Mouse (Mus musculus) large intestine, adult 2 months (tissue): ENCODE measurements around the gene Pde2a. TPM values are rescaled to one million over a fixed set of nuclear protein-coding genes. Genes with fewer than 3 reads are reported as not detected.

Experiments used
- DNase-seq: peaks from one replicate; pipeline ENCODE4 v3.0.0-alpha.2; 2012; ENCODE audit warnings: low read depth, low spot score
- WGBS: fragments of 180-500 bp; shearing (Covaris S2); methylation state at CpG from one replicate; pipeline ENCODE4 v1.1.7; 2018; 5-methylcytosine and 5-hydroxymethylcytosine counted together
- polyA plus RNA-seq: library from polyadenylated mRNA; depleted of rRNA; stranded (reverse); fragments of >200 nt; gene quantifications from 2 replicates; pipeline ENCODE4 v1.2.3, GENCODE M21; 2012; rRNA removed

Pde2a gene
- 18.8 and 21.3 TPM in 2 replicates for polyA plus RNA-seq

DNA sequence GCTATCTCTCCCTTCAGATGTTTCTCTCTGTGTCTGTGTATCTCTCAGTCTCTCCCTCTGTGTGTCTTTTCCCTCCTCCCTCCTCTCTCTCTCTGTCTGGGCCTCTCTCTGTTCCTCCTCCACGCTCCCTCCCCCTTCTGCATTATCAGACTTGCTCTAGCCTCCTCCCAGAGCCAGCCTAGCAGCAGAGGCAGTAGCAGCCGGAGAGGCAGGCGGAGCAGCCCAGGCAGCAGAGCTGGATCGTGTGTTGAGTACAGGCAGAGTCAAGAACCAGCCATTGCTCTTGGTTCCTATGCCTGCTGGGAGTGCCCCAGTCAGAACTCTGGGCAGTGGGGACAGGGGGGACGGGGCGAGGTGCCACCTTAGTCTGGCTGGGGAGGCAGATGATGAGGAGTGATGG lies at the start of gene Pde2a:
Gene Pde2a (plus strand): TSS at position 163 of the 400 bp plus-strand sequence.
- WGBS: 18% methylated on average over 6 of the region's 6 CpGs
- no peak for DNase-seq

DNA sequence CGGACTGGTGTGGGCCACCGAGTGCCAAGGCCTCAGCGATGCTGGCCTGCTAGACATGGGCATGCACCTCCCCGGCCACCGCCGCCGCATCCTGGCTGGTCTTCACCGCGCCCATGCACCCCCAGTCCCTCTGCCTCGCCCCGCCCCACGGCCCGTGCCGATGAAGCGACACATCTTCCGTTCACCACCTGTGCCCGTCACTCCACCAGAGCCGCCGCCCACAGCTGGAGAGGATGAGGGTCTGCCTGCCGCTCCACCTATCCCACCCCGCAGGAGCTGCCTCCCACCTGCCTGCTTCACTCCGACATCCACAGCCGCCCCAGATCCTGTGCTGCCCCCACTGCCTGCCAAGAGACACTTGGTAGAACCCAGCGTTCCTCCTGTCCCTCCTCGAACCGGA lies 48.4 kb upstream of the Pde2a start:
- WGBS: 92% methylated on average over 26 of the region's 26 CpGs
- DNase-seq: no peak

DNA sequence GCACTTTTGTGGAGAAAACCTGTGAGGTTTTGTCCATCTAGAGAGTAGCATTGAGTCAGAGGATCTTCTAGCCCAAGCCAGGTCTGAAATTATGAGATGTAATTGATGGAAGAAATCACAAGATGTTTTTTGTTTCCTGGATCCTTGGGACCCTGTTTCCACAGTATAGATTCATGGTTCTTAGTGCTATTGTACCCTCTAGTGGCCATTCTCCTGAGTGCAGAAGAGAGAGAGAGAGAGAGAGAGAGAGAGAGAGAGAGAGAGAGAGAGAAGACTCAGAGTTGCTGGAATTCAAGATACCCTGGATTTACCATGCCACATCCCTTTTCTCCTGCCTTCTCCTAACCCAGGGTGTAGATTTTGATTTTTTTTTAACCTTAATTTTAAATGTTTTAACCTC lies 47.3 kb upstream of the Pde2a start:
- DNase-seq: no peak

DNA sequence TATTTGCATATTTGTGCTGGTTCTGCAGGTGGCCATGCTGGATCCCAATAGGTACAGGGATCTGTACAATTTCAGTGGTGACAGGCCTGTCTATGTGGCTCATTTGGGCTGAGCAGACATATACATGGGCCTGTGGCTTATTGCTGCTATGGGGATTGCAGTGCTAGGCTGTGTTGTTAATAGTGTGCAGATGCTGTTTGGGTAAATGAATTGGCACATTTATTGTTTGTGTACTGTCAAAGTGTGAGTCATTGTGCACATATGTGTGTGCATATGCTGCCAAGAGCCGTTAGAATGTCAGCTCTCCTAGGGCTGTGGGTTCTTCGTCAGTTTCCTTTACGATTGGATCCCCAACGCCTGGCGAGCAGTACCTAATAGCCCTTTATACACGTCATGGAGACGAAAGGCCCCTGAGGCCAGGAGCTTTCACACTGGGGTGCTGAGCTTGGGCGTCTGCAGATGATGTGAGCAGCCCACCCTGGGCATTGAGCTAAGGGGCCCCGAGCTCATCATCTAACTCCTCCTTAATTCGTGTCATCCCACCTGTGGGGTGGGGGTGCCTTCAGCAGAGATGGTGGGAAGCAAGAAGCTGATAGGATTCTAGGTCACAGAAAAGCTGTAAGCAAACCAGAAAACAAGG lies 44.7 kb upstream of the Pde2a start:
- DNase-seq: no peak
- 44% methylated on average over 10 of the region's 10 CpGs for WGBS

DNA sequence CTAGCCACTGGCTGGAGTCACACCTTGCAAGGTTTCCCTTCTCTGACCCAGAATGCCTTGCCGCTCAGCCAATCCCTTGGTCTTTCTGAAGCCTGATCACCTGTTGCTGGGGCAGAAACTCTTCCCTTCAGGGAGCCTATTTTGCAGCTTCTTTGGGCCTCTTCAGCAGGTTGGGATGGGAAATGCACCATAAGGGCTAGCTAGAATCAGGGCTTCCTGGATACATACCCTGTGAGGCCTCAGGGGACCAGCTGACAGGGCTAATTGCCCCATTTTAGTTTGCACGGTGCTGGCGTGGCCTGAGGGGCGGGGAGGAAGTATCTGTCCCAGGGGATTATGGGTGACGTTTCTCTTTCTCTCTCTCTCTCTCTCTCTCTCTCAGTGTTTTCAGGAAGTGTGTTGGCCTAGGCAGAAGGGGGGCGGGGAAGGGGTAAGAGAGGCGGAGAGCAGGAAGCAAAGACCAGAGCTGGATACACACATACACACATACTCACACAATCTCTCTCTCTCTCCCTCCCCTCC lies 43.7 kb upstream of the Pde2a start:
- DNase-seq: peak; percentile 69
- 2% methylated on average over 7 of the region's 7 CpGs for WGBS

DNA sequence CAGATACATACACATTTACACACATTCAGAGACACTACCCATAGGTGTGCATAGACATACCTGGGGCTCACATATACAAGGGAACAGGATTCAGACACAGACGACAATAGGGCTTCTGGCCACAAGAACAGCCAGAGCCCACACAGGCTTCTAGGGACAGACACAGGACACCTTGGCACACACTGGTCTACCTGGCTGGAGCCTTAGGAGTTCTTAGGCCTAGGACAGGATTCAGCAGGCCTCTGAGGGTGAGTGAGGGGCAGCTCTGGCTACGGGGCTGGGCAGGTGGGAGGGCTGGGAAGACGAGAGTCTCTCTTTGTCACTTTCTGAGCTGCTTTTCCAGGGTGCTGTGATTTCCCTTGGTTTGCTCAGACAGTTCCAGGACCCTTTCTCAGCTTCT lies 43.2 kb upstream of the Pde2a start:
- WGBS: 15% methylated on average over 3 of the region's 3 CpGs
- DNase-seq: no peak

DNA sequence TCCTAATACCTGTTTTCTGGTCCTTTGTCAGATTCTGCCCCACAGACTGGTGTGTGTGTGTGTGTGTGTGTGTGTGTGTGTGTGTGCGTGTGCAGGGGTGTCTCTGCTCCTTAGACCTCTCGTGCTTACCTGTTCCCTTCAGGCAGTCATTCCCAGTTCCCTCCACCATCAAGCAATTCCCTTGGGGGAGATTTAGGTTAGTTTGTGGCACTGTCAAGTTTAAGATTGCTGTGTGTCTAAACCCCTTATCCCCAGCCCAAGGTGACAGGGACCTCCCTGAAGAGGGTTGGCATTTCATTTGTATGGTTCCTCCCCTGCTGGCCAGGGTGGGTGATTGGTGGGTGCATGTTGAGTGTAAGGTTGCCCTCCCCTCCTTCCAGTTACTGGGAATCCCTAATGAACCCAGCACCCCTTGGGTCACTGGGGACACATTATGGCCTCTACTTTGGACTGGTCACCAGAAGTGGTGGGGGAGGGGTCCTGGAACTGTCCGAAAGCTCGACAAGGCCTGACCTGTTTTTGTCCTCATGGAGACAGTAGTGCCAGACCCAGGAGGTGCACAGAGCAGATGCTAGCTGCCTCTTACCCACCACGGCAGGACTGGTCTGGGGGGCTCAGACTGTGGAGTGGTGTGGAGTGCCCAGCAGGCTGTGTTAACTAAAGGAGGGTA lies 42.6 kb upstream of the Pde2a start:
- 35% methylated on average over 5 of the region's 5 CpGs for WGBS
- no peak for DNase-seq

DNA sequence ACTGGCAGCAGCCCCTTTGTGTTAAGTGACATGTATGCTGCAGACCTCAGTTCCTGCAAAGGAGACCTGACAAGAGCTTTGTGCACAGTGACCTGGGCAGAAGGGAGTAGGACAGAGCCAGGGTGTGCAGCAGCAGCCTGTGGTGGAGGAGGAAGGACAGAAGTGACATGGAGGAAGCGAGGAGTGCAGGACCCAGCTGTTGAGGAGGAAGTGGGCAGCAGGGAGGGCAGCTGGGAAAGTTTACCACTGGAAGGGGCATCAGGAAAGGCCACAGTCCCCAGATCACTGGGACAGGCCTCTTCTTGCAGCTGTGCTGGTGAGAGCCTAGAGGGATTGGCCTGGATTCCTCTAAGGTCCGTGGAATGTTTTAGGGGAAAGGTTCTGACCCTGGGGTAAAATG lies 41.8 kb upstream of the Pde2a start:
- 66% methylated on average over 2 of the region's 2 CpGs for WGBS
- DNase-seq: no peak

DNA sequence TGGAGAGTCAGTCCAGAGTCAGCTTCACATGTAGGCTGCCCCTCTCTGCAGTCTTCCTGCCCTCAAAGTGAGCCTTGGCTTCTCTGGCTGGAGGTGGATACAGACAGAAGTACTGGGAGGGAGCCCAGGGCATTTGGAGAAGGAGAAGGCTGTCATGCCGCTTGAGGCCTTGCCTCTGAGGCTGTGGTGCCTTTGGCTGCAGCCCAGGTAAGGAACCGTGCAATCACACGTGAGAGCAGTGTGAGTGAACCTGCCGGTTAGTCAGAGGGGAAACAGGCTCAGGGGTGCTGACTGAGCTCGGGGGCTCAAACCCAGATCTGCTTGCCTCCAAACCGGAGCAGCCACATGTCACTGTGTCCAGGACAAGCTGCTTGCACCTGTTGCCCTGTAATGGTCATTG lies 40.0 kb upstream of the Pde2a start:
- WGBS: 40% methylated on average over 6 of the region's 6 CpGs
- no peak for DNase-seq

DNA sequence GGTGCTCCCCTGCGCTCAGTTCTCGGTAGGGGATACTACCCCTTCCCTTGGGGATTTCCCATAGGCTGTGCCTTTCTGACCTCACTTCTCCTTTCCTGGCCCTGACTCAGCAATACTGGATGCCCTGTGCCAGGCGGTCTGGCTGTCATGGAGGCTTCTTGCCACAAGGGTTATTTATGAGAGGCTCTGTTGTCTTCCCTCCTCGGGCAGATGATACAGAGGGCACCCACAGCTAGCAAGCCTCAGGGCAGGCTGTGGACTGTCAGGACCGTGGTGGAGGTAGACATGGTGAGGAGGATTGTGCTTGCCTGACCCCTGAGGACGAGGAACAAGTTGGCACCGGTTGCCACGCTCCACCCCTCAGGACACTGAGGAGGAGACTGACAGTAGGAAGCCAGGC lies 39.1 kb upstream of the Pde2a start:
- WGBS: 42% methylated on average over 8 of the region's 8 CpGs
- no peak for DNase-seq

DNA sequence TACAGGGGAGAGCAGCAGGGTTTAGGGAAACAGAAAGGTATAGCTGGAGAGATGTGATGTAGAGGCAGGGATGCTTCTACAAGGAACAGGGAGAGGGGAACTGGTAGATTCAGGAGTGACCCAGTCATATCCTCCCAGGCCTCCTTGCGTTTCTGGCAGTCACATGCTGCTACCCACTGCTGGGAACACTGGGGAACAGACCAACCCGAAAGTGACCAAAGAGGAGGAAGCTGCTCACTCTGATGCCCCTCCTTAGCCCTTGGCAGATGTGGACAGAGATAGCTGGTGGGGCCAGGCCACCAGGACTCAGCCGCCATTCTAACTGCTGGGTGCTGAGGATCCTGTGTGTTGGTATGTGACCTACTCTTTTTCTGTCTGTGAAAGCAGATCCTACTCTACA lies 37.7 kb upstream of the Pde2a start:
- DNase-seq: no peak
- 82% methylated on average over 3 of the region's 3 CpGs for WGBS

DNA sequence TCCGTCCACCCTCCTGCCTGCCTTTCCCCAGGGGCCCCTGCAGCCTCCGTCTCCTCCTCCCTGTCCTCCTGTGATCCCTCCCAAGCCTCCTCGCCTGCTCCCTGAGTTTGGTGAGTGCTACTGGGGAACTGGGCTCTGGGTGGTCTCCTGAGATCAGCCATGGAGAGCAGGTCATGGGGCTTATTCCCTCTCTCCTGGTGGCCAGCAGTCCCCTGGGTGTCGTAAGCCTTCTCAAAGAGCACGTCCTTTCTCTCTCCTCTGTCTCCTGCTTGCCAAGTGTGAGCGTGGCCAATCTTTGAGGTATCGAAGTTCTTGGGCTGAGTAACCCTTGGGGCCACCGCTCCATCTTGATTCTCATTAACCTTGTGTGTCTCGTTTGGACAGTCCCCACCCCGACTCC lies 36.6 kb upstream of the Pde2a start:
- no peak for DNase-seq
- 61% methylated on average over 10 of the region's 10 CpGs for WGBS

DNA sequence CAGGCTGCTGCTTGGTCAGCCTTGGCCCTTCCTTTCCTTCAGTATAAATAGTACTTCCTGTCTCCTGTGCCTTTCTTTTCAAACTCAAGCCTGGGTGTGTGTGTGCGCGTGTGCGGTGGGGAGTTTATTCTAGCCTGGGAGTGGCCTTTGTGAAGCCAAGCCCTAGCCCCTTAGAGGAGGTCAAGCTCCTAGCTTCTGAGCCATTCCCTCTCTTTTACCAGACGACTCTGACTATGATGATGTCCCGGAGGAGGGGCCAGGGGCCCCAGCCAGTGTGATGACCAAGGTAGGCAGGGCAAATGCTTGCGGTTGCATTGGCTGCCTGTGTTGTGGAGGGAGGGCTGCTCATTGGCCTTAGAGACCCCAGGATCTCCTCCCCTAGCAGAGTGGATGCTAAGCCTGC lies 36.2 kb upstream of the Pde2a start:
- DNase-seq: no peak
- WGBS: 27% methylated on average over 6 of the region's 6 CpGs

DNA sequence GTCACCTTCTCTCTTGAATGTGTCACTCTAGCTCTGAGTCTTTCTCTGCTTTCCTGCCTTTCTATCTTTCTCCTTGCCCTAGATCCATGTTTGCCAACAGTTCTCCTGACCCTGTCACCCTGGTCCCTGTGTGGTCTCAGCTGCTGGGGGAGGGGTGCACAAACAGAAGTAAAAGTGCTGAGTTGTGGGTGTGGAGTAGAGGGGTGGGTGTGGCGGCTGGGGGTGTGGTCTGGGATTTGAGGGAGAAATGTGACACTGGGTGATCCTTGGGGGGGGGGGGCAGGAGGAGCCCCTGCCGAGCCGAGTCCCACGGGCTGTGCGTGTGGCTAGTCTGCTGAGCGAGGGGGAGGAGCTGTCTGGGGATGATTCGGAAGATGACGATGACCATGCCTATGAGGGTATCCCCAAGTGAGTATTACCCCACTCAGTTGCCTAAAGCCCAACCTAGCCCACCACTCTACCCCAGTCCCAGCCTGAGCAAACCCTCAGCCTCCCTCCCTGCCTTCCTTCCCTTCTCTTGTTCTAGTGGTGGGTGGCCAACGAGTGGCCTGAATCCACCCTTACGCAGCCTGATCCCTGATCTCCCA lies 35.5 kb upstream of the Pde2a start:
- no peak for DNase-seq
- 82% methylated on average over 10 of the region's 10 CpGs for whole genome bisulfite sequencing

DNA sequence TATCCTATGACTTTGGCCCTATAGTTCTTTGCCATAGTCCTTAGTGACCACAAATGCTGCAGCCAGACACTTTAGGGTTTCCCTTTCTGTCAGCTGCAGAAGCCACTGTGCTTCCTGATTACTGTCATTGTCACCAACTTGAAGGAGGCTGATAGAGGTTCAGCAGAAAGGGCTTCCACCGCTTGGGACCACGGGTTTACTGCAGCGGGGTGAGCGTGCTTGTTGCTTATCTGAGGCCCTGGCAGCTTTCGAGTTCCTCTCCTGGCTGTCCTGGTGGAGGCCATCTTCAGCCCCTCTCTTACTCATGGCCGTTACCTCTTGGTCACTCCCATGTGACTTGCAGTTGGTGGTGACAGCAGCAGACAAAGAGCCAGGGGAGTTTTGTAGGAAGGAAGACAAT lies 32.2 kb upstream of the Pde2a start:
- WGBS: 90% methylated on average over 6 of the region's 6 CpGs
- DNase-seq: no peak

DNA sequence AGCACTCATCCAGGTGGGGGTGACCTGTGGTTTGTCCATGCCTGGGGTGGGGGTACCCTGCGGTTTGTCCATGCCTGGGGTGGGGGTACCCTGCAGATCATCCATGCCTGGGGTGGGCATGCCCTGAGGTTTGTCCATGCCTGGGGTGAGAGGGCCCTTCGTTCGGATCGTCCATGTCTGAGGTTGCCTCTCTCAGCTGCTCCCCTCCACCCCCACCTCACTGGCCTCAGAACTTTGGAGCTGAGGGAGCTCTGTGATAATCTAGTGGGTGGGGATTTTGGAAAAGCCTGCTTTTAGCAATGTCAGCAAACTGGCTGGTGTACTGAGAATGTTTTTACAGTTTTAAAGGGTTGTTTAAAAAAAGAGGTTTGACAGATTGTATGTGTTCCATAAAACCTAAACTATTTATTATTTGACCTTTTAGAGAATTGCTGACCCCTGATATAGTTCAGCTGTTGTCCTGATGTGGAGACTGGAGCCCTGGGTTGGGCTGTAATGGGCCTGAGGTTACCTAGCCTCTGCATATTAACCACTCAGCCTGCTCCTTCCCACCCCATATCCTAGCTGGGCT lies 29.5 kb upstream of the Pde2a start:
- no peak for DNase-seq
- 77% methylated on average over 4 of the region's 4 CpGs for WGBS

DNA sequence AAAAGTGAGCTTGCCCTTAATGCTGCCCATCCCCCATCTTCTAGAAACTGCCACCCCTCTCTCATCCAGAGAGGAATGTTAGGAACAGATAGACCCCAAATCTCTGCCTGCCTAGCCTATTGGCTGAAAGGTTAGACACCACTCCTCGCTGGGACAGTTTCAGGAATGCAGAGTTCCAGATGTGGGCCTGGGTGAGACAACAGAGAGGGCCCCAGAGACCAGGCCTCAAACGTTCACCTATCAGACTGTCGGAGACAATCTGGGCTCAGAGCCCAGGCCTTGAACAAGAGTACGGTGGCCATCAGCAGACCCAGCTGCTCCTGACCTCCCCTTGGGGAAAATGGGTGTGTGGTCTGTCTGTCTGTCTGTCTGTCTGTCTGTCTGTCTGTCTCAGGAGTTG lies 28.5 kb upstream of the Pde2a start:
- DNase-seq: no peak
- 57% methylated on average over 4 of the region's 4 CpGs for WGBS

DNA sequence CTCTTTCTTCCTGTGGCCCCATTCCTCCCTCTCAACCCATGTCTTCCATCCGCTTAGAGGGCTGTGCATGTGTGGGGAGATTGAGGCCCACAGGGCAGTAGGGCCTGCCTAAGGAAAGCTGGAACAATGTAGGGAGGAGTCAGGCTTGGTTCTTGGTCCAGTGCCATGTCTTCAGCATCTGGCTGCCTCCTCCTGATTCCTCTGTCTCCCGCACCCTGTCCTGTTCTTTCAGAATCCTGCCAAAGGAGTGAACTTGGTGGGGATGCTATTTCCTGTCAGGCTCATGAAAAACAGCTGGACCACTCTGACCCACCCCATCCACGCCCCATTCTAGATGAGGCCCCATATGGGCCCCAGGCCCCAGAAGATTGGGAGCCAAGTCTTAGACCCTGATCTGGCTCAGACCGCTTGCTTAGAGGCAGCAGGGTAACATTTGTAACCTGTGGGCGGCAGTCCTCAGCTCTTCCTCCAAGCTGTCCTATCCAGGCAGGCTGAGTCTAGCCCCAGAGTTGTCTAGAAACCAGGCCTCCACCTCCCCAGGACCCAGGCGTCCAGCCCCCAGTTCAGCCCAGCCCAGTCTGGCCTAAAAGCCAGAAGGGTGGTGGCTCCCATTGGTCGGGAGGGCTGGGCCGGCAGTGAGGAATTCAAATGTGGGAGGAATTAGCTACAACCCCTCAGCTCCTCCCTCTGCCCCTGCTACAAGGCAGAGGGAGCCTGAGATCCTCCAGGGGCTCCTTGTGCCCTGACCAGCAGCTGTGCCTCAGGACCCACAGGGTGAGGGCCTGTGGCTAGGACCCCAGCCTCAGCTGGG lies 27.6 kb upstream of the Pde2a start:
- WGBS: 61% methylated on average over 8 of the region's 8 CpGs
- no peak for DNase-seq

DNA sequence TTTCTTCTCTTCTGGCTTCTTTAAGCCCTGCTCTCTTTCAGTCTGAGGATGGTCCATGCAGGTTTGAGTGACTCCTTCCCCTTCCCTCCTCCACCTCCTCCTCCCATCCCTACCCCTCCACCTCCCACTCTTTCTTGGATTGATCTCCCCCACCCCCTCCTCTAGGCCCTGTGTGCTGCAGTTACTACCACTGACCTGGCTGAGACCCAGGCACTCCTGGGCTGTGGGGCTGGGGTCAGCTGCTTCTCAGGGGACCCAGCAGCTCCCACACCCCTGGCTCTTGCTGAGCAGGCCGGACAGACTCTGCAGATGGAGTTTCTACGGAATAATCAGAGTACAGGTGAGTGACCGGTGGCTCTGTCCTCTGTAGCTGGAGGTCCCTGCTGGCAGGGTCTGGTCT lies 26.9 kb upstream of the Pde2a start:
- no peak for DNase-seq
- WGBS: 78% methylated on average over 3 of the region's 3 CpGs

DNA sequence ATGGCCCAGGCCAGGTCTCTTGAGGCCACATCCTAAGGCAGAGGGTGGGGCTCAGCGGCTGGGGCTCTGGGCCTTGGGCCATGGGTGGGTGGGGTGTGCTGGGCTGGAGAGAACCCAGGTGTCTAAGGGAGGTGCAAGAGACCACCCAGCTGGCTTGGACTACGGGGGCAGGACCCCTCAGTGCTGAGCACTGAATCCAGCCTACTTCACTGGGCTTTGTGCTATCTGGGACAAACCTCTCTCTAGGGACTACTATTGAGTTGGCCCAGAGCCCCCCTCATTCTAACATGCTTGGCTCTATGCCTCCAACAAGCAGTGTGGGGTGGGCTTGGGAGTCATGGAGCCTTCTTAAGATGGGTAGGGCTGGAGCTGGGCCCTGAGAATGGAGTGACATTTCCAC lies 26.0 kb upstream of the Pde2a start:
- 61% methylated on average over 2 of the region's 2 CpGs for whole genome bisulfite sequencing
- no peak for DNase-seq
